Mouse (Mus musculus) activated CD4-positive, CD25-positive, alpha-beta regulatory T cell, adult 4 months (primary cell): ENCODE results near the gene Mrps30. TPM values are rescaled to one million over a fixed set of nuclear protein-coding genes. Genes with fewer than 3 reads are reported as not detected.

Experiments used
- ATAC-seq: one replicate; pipeline ENCODE4 v1.8.0; 2017
- polyA plus RNA-seq, 2 experiments: library from polyadenylated mRNA; unstranded; fragments of 100-300 nt; shearing (Covaris generic); gene quantifications; one replicate each; pipeline ENCODE4 v1.2.1; 2017

The Mrps30 gene
- polyA plus RNA-seq = 1 to 10 TPM; 1.8 to 3.0 TPM

DNA sequence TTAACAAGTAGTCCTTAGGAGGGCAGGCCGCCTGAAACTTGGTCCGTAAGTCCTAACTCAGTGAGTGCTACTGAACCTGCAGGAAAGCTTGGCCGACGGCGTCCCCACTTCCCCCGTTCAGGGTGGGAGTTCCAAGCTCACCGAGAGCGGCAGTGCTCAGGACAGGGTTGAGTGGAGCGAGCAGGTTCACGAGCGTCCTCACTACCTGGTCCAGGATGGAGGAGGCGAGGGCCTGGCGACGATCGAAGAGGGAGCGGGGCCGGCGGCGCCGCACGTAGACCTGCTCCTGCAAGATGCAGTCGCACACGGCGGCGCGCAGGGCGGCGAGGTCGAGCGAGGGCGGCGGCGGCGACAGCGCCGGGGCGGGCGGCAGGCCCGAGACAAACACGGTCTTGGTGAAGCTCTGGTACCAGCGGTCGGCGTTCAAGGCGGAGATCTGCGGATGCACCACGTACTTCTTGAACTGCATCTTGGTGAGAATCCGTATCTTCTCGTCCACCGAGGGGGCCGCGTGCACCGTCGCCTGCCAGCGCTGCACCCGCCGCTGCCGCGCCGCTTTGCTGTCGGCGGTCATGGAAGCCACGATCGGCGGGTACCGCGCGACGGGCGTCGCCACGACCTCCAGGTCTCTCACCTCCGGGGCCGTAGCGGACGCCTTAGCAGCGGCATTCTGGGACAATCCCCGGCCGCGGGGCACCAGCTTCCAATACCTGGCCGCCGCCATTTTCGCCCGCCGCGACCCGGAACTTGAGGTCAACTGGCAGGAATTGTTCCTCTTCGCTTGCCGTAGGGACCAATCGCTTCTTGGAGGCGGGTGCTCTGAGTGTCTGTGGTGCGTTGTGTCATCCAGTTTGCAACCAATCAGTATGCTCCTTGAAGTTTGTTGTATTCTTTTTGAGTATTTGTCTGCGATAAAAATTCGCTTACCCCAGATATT lies at the start of gene Mrps30, which contains the start of gene B430218F22Rik:
Gene Mrps30, minus strand, starts transcription at position 742 of the 937 bp plus-strand sequence.
Gene B430218F22Rik, plus strand, starts transcription at position 120 of the 937 bp plus-strand sequence.
- ATAC-seq = peak; percentile 93

- no peak for ATAC-seq
Measured at GRCm38 (mm10) chr13:118420847-118421246, 33.8 kb upstream of the Mrps30 start.

GRCm38 (mm10) chr13:118420408-118420807 lies 33.4 kb upstream of the Mrps30 start:
- ATAC-seq = no peak

GRCm38 (mm10) chr13:118418163-118418562 lies 31.1 kb upstream of the Mrps30 start:
- ATAC-seq = no peak

GRCm38 (mm10) chr13:118411297-118411992 lies 24.4 kb upstream of the Mrps30 start:
- no peak for ATAC-seq

GRCm38 (mm10) chr13:118403544-118403943 lies 16.5 kb upstream of the Mrps30 start:
- peak; percentile 43 for ATAC-seq

- no peak for ATAC-seq
Measured at GRCm38 (mm10) chr13:118400340-118400739, 13.3 kb upstream of the Mrps30 start.

- no peak for ATAC-seq
Measured at GRCm38 (mm10) chr13:118395803-118396202, 8.8 kb upstream of the Mrps30 start.

DNA sequence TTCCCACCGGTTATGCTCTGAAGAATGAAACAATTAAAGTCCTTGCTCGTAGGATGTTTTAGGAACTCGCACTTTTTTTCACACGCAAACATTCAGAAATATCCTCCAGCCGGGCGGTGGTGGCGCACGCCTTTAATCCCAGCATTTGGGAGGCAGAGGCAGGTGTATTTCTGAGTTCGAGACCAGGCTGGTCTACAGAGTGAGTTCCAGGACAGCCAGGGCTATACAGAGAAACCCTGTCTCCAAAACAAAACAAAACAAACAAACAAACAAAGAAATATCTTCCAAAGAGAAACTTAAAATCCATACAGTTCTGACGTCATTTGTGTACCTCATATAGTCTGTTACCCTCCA lies 373 bp upstream of the Mrps30 start:
- ATAC-seq = peak; percentile 21

DNA sequence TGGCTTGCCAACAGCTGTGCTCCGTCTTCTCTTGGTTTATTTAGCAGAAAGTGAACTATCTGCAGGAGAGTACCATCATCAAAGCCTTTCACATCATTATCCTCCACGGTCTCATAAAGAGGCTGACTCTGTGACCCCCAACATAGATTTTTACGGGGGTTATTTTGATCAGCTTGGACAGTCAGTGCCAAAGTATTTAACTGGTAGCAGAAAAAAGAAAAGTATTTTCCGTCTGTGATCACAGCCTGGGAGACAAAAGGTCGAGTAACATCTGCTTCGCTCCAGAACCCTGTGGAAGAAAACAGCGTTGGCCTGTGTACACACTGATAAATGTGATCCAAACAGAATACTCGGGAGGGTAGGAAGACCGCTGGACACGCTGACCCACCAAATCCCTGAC lies 6.7 kb downstream of the Mrps30 start:
- no peak for ATAC-seq

- peak; percentile 87 for ATAC-seq
Measured at GRCm38 (mm10) chr13:118379155-118379554, 7.9 kb downstream of the Mrps30 start.

DNA sequence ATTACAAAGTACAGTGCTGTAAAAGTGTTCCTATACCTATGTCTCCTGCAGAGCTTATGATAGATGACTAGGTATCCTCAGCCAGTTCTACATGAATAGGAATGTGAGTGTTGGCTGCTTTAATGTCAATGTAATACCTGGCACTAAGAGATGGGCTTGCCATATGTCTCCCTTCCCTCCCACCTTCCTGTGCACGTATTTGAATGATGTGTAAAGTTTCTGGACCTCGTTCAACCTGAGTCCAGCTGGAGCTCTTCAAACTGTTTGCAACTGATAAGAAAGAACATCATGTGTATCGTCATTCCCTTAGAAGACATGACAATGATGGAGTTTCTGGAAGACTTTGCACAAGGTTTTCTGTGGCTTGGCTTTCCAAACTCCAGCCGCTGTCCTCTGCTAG lies 14.2 kb downstream of the Mrps30 start:
- no peak for ATAC-seq

GRCm38 (mm10) chr13:118365774-118366173 lies 21.3 kb downstream of the Mrps30 start:
- no peak for ATAC-seq

DNA sequence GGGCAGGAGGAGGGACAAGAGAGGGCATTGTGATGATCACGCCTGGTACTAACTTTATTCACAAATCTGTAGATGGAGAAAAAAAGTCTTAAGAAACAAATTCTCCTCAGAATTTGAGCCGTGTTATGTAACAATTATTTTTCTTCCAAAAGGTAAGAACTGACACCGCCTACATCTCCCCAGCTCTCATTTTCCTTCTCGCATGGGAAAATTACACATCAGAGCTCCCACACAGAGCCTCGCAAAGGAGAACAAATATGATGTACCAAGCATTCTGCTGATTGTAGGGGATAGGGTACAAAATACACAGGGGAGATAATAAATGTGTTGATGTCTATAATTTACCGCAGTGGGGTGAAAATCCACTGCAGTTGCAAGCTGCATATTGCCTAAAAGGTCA lies 23.7 kb downstream of the Mrps30 start:
- ATAC-seq = no peak

- no peak for ATAC-seq
Measured at GRCm38 (mm10) chr13:118350870-118351269, 36.2 kb downstream of the Mrps30 start.

- ATAC-seq = no peak
Measured at GRCm38 (mm10) chr13:118350257-118350656, 36.8 kb downstream of the Mrps30 start.

Other genes starting within 250 kb of the Mrps30 start
- gene B430218F22Rik, start 622 bp downstream of the Mrps30 start, polyA plus RNA-seq = under 1 TPM in 1 of 2 experiments, not detected in 1; 0.41 TPM